9 mouse cellular contexts compared by ENCODE assay signal in genomic region chr7:17017036-17017435, GRCm38 (mm10). TPM values are rescaled to one million over a fixed set of nuclear protein-coding genes. Genes with fewer than 3 reads are reported as not detected.
DNase-seq lines count a peak whose midpoint lies in the region; ATAC-seq lines count a peak whose summit lies in the region.
"Had no signal": no experiment of that assay in that cellular context is flagged by ENCODE, and none has a peak within 500 bp of the region (broad histone marks: within the 10 kb centered on the region; RNA-seq: fewer than 3 reads in every experiment).

No protein-coding gene starts in this region.

- ATAC-seq in hindbrain, embryonic 13.5 days (ENCODE audit: low FRiP score): peak; percentile 49
- peak; percentile 63 for ATAC-seq in kidney, embryonic 16.5 days (ENCODE audit: low FRiP score, low TSS enrichment)
- peak; percentile 85 for ATAC-seq in limb, embryonic 15.5 days (ENCODE audit: insufficient number of reproducible peaks, low FRiP score, low TSS enrichment, low read depth)

- WGBS in hindbrain, embryonic 13.5 days: 73% methylated on average over 1 of the region's 1 CpGs
- 94% methylated on average over 1 of the region's 1 CpGs for WGBS in hindbrain, embryonic 10.5 days
- WGBS in kidney, embryonic 16.5 days: 84% methylated on average over 1 of the region's 1 CpGs
- WGBS in limb, embryonic 15.5 days: 23% methylated on average over 1 of the region's 1 CpGs

- H3K9ac ChIP-seq in hindbrain, embryonic 13.5 days: no peak overlapping the region
- H3K9ac ChIP-seq in kidney, embryonic 16.5 days (replicated peaks; ENCODE audit: low read length): no peak overlapping the region
- H3K9ac ChIP-seq in limb, embryonic 15.5 days: no peak overlapping the region
- H3K9ac ChIP-seq: limb, embryonic 12.5 days had no signal

- no peak for DNase-seq in hindbrain, embryonic 10.5 days (ENCODE audit: low spot score)
- peak; percentile 99 for DNase-seq in cerebellum, postnatal 14 days
- DNase-seq in heart, adult 18-20 months: peak; percentile 90 to 95
- DNase-seq in ovary, postnatal 10 days (ENCODE audit: low spot score): peak; percentile 68
- DNase-seq in natural killer cell, adult 2 months (ENCODE audit: low spot score in 2 of 2): no peak

- no peak overlapping the region for H3K4me3 ChIP-seq in hindbrain, embryonic 13.5 days
- no peak overlapping the region for H3K4me3 ChIP-seq in hindbrain, embryonic 10.5 days
- no peak overlapping the region for H3K4me3 ChIP-seq in kidney, embryonic 16.5 days (ENCODE audit: low read length)
- H3K4me3 ChIP-seq in limb, embryonic 15.5 days: no peak overlapping the region
- H3K4me3 ChIP-seq: limb, embryonic 12.5 days had no signal

- H3K9me3 ChIP-seq in hindbrain, embryonic 13.5 days: no peaks in the 10 kb centered on the region
- H3K9me3 ChIP-seq in hindbrain, embryonic 10.5 days: no peaks in the 10 kb centered on the region
- H3K9me3 ChIP-seq in kidney, embryonic 16.5 days (ENCODE audit: low read length): no peaks in the 10 kb centered on the region
- no peaks in the 10 kb centered on the region for H3K9me3 ChIP-seq in limb, embryonic 15.5 days
- H3K9me3 ChIP-seq: limb, embryonic 12.5 days had no signal

- peaks cover 10% of the 10 kb centered on the region; the same call in 1 of the 2 replicates for H3K4me1 ChIP-seq in hindbrain, embryonic 13.5 days (replicated peaks)
- H3K4me1 ChIP-seq in hindbrain, embryonic 10.5 days (replicated peaks): no peaks in the 10 kb centered on the region
- no peaks in the 10 kb centered on the region for H3K4me1 ChIP-seq in kidney, embryonic 16.5 days (ENCODE audit: insufficient read depth, low read length)
- peaks cover 26% of the 10 kb centered on the region for H3K4me1 ChIP-seq in limb, embryonic 15.5 days
- H3K4me1 ChIP-seq: limb, embryonic 12.5 days had no signal

- no peaks in the 10 kb centered on the region for H3K27me3 ChIP-seq in hindbrain, embryonic 13.5 days
- H3K27me3 ChIP-seq in hindbrain, embryonic 10.5 days (ENCODE audit: insufficient read depth, poor library complexity, severe bottlenecking): no peaks in the 10 kb centered on the region
- H3K27me3 ChIP-seq in kidney, embryonic 16.5 days (ENCODE audit: insufficient read depth, low read length): no peaks in the 10 kb centered on the region
- no peaks in the 10 kb centered on the region for H3K27me3 ChIP-seq in limb, embryonic 15.5 days
- H3K27me3 ChIP-seq: limb, embryonic 12.5 days had no signal

- peak overlapping the region; percentile 26; the same call in 1 of the 2 replicates for H3K27ac ChIP-seq in hindbrain, embryonic 13.5 days
- H3K27ac ChIP-seq in hindbrain, embryonic 10.5 days: no peak overlapping the region
- no peak overlapping the region for H3K27ac ChIP-seq in kidney, embryonic 16.5 days (ENCODE audit: low read length)
- H3K27ac ChIP-seq in limb, embryonic 15.5 days: peak overlapping the region; percentile 75
- H3K27ac ChIP-seq: limb, embryonic 12.5 days had no signal

- peaks cover 90% of the 10 kb centered on the region for H3K36me3 ChIP-seq in hindbrain, embryonic 13.5 days
- peaks cover 96% of the 10 kb centered on the region for H3K36me3 ChIP-seq in hindbrain, embryonic 10.5 days
- H3K36me3 ChIP-seq in kidney, embryonic 16.5 days (ENCODE audit: insufficient read depth, low read length): peaks cover 77% of the 10 kb centered on the region
- H3K36me3 ChIP-seq in limb, embryonic 15.5 days: peaks cover 79% of the 10 kb centered on the region

- H3K4me2 ChIP-seq in hindbrain, embryonic 13.5 days: no peak overlapping the region
- no peak overlapping the region for H3K4me2 ChIP-seq in kidney, embryonic 16.5 days (replicated peaks; ENCODE audit: low read depth, low read length)
- 0 out of 2 replicates have a peak overlapping the region, but pooled peaks have one; percentile 8 for H3K4me2 ChIP-seq in limb, embryonic 15.5 days
- H3K4me2 ChIP-seq: limb, embryonic 12.5 days had no signal

RNA-seq across cellular contexts. Expression of gene Ppp5c, which starts 10.7 kb away (rescaled TPM):
- 109 and 115 TPM in 2 replicates for polyA plus RNA-seq in hindbrain, embryonic 13.5 days (2015; fragmentation: Nextera tagmentation; extraction: Ambion mirVana)
- 126 and 136 TPM in 2 replicates for polyA plus RNA-seq in hindbrain, embryonic 10.5 days (2016; fragmentation: Nextera tagmentation; extraction: Ambion mirVana)
- 10 to 100 TPM; 98.8 to 98.9 TPM for total RNA-seq in heart, adult 18-20 months (2021)
- 122 and 125 TPM in 2 replicates for polyA plus RNA-seq in kidney, embryonic 16.5 days (2015; fragmentation: Nextera tagmentation; extraction: Ambion mirVana)
- polyA plus RNA-seq in limb, embryonic 15.5 days (2015; fragmentation: Nextera tagmentation; extraction: Ambion mirVana): 101 and 115 TPM in 2 replicates

RNA-seq across cellular contexts. Expression of gene Ccdc8, which starts 24.5 kb away (rescaled TPM):
- polyA plus RNA-seq in hindbrain, embryonic 13.5 days (2015; fragmentation: Nextera tagmentation; extraction: Ambion mirVana): 5.5 and 5.9 TPM in 2 replicates
- 7.3 and 13.5 TPM in 2 replicates for polyA plus RNA-seq in hindbrain, embryonic 10.5 days (2016; fragmentation: Nextera tagmentation; extraction: Ambion mirVana)
- total RNA-seq in heart, adult 18-20 months (2021): 1 to 10 TPM; 3.8 to 4.5 TPM
- polyA plus RNA-seq in kidney, embryonic 16.5 days (2015; fragmentation: Nextera tagmentation; extraction: Ambion mirVana): 49.6 and 53.8 TPM in 2 replicates
- 19.1 and 40.8 TPM in 2 replicates for polyA plus RNA-seq in limb, embryonic 15.5 days (2015; fragmentation: Nextera tagmentation; extraction: Ambion mirVana)

RNA-seq across cellular contexts. Expression of gene Gm42372, which starts 34.1 kb away (rescaled TPM):
- polyA plus RNA-seq in hindbrain, embryonic 13.5 days (2015; fragmentation: Nextera tagmentation; extraction: Ambion mirVana): 3.7 and 4.4 TPM in 2 replicates
- polyA plus RNA-seq in hindbrain, embryonic 10.5 days (2016; fragmentation: Nextera tagmentation; extraction: Ambion mirVana): 0.91 and 0.93 TPM in 2 replicates
- under 1 TPM in 1 of 2 experiments, not detected in 1; 0.08 TPM for total RNA-seq in heart, adult 18-20 months (2021)
- polyA plus RNA-seq in kidney, embryonic 16.5 days (2015; fragmentation: Nextera tagmentation; extraction: Ambion mirVana): 0.20 and 0.26 TPM in 2 replicates
- polyA plus RNA-seq in limb, embryonic 15.5 days (2015; fragmentation: Nextera tagmentation; extraction: Ambion mirVana): 0.14 and 0.20 TPM in 2 replicates

RNA-seq across cellular contexts. Expression of gene Hif3a, which starts 45.2 kb away (rescaled TPM):
- polyA plus RNA-seq in hindbrain, embryonic 13.5 days (2015; fragmentation: Nextera tagmentation; extraction: Ambion mirVana): 2.8 and 2.9 TPM in 2 replicates
- 4.8 and 5.6 TPM in 2 replicates for polyA plus RNA-seq in hindbrain, embryonic 10.5 days (2016; fragmentation: Nextera tagmentation; extraction: Ambion mirVana)
- total RNA-seq in heart, adult 18-20 months (2021): 1 to 10 TPM; 1.9 to 4.1 TPM
- polyA plus RNA-seq in kidney, embryonic 16.5 days (2015; fragmentation: Nextera tagmentation; extraction: Ambion mirVana): 25.2 and 26.1 TPM in 2 replicates
- 29.0 and 33.4 TPM in 2 replicates for polyA plus RNA-seq in limb, embryonic 15.5 days (2015; fragmentation: Nextera tagmentation; extraction: Ambion mirVana)

RNA-seq across cellular contexts. Expression of gene Psg16, which starts 56.8 kb away (rescaled TPM):
- 1.5 and 1.6 TPM in 2 replicates for polyA plus RNA-seq in hindbrain, embryonic 13.5 days (2015; fragmentation: Nextera tagmentation; extraction: Ambion mirVana)
- 0.07 and 0.20 TPM in 2 replicates for polyA plus RNA-seq in hindbrain, embryonic 10.5 days (2016; fragmentation: Nextera tagmentation; extraction: Ambion mirVana)
- under 1 TPM in 1 of 2 experiments, not detected in 1; 0.08 TPM for total RNA-seq in heart, adult 18-20 months (2021)
- polyA plus RNA-seq in kidney, embryonic 16.5 days (2015; fragmentation: Nextera tagmentation; extraction: Ambion mirVana): 0.19 TPM in 2 replicates
- 0.17 and 0.20 TPM in 2 replicates for polyA plus RNA-seq in limb, embryonic 15.5 days (2015; fragmentation: Nextera tagmentation; extraction: Ambion mirVana)

Comparison
In these comparisons a context has a peak if more than half of its experiments do, and no peak if none do; other contexts are left out.
1. H3K27ac ChIP-seq: peak in hindbrain, embryonic 13.5 days (single experiment) and limb, embryonic 15.5 days (single experiment); none in hindbrain, embryonic 10.5 days (single experiment) and kidney, embryonic 16.5 days (single experiment).
2. DNase-seq: peak in cerebellum, postnatal 14 days (2 of 2), heart, adult 18-20 months (2 of 2) and ovary, postnatal 10 days (single experiment); none in hindbrain, embryonic 10.5 days (single experiment) and natural killer cell, adult 2 months (0 of 2).
3. Peak in every context shown above with its lines, with median percentiles within 50 percentile points of each other: ATAC-seq.